Mouse (Mus musculus) adrenal gland, adult 10 weeks (tissue): ENCODE measurements around the gene Ppp1r32. TPM values are rescaled to one million over a fixed set of nuclear protein-coding genes. Genes with fewer than 3 reads are reported as not detected.

Experiments
- polyA plus RNA-seq: library from polyadenylated mRNA; stranded (reverse); fragments of 350-450 nt; fragmentation: Illumina TruSeq; extraction: RNeasy Lipid Tissue Mini Kit (QIAGEN cat#74804); gene quantifications from one replicate; pipeline ENCODE4 v1.2.3, GENCODE M21; 2014; ENCODE audit warnings: low read depth, low replicate concordance

The Ppp1r32 gene
- polyA plus RNA-seq, result not detected

DNA sequence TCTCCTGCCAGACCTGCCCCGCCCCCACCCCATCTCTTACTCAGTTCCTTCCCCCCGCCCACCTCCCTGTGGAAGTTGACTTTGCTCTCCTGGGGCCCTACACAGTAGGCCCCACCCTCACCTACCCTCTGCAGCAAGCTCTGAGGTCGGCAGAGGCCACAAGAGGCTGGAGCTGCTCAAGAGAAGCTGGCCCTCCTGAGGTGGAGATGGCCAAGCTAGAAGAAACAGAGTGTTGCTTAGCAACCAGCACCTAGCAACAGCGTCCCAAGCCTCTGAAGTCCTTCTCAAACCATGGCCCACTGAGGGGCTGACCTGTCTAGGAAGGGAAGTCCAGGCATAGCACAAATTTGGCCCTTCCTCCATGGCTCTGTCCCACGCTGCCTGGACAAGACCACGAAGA lies at the start of gene Ppp1r32:
Gene Ppp1r32, minus strand, starts transcription at position 226 of the 400 bp plus-strand sequence.

DNA sequence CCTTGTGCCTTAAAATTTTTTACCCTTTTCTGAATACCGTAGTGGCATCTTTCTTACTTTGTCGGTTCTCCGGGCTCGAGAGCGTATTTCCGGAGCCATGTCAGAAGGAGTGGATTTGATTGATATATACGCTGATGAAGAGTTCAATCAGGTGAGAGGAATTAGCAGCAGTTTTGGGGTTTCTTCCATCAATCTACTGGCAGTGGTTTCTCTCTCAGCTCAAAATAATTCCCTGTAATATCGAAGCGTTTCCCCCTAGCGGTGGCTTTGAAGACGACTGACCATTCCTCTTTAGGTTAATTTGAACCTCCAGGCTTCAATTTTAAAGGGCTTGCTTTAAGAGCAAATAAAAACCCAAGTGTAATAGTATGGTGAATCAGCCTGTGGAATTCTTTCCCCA lies 43.2 kb upstream of the Ppp1r32 start, which contains the start of gene Sdhaf2:
Gene Sdhaf2, minus strand, starts transcription at position 233 of the 400 bp plus-strand sequence.

DNA sequence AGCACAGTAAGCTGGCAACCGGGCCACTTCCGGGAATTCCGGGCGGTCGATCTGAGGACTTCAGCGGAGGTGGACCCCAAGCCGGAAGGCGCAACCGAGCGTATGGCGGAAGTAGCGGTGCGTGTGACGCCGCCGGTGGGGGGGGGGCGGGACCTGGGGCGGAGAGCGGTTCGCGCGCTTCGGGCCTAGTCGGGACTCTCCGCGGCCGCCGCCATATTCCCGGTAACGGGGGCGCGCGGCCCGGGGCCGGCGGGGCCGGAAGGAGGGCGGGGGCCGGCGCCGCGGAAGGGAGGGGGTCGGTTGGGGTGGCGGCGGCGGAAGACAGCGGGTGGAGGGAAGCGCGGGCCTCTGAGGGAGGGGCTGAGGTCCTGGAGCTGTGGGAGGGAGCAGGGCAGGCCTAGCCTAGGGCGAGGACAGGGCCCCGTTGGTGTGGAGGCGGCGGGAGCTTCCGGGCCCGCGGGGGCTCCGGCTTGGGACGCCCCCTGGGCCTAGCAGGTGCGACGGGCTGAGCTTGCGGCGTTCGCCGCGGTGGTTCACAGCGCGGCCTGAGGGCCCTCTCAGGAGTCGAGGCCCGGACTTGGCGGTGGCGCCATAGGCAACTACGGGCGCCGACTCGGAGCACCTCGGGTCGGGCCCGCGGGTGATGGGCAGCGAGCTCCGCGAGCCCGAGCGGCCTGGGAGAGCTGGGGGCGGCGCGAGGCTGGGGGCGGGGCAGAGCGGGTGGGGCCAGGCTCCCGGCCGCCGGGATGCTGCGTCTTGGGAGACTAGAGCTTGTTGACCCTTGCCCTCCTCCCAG lies 42.6 kb upstream of the Ppp1r32 start, which contains the start of gene Cpsf7:
Gene Cpsf7, plus strand, starts transcription at position 161 of the 796 bp plus-strand sequence.

DNA sequence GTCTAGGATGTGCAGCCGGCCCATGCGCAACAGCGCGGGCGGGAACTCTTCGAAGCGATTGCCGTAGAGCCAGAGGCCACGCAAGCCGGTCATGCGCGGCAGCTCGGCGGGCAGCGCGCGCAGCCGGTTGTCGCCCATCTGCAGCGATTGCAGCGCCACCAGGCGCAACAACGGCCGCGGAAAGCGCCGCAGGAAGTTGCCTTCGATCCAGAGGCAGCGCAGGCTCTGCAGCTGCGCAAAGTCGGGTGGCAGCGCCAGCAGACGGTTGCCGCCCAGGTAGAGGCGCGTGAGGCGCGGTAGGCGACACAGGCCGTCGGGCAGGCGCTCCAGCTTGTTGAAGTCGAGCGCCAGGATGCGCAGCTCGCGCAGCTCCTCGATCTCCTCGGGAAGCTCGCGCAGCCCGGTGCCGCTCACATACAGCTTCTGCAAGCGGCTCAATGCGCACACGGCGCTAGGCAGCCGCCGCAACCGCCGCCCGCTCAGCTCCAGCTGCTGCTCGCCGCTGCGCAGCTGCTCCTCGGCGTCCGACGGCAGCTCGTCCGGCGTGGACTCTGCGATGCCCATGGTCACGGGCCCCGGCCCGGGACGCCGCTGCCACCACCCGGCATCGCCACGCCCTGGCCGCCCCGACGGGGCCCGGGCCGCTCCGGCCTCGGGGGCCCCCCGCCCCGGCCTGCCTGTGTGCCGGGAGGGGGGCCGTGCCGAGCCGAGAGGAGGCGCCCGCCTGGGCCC lies 25.8 kb downstream of the Ppp1r32 start, which contains the start of gene Lrrc10b:
Gene Lrrc10b, minus strand, starts transcription at position 722 of the 732 bp plus-strand sequence.

Other genes starting within 250 kb of the Ppp1r32 start
- not detected for gene Myrf, start 242.2 kb downstream of the Ppp1r32 start, polyA plus RNA-seq
- 0.17 TPM for gene Dagla, start 178.1 kb downstream of the Ppp1r32 start, polyA plus RNA-seq
- gene Syt7, start 93.8 kb downstream of the Ppp1r32 start, polyA plus RNA-seq, result 7.2 TPM
- 0.35 TPM for gene Lrrc10b, start 25.5 kb downstream of the Ppp1r32 start, polyA plus RNA-seq
- gene Cpsf7, start 42.3 kb upstream of the Ppp1r32 start, polyA plus RNA-seq, result 61.8 TPM
- gene Sdhaf2, start 43.2 kb upstream of the Ppp1r32 start, polyA plus RNA-seq, result 105 TPM
- gene Tmem216, start 73.3 kb upstream of the Ppp1r32 start, polyA plus RNA-seq, result 6.6 TPM
- gene Cyb561a3, start 94.2 kb upstream of the Ppp1r32 start, polyA plus RNA-seq, result 3.1 TPM
- 5.6 TPM for gene Tmem138, start 94.4 kb upstream of the Ppp1r32 start, polyA plus RNA-seq
- 103 TPM for gene Ddb1, start 122.4 kb upstream of the Ppp1r32 start, polyA plus RNA-seq
- 3.4 TPM for gene Tkfc, start 122.7 kb upstream of the Ppp1r32 start, polyA plus RNA-seq
- not detected for gene Vwce, start 151.3 kb upstream of the Ppp1r32 start, polyA plus RNA-seq
- gene Pga5, start 195.1 kb upstream of the Ppp1r32 start, polyA plus RNA-seq, result not detected
- gene Vps37c, start 205.8 kb upstream of the Ppp1r32 start, polyA plus RNA-seq, result 3.1 TPM